Mouse (Mus musculus): ENCODE measurements around the gene Vps18.

- no peak for TF ChIP-seq GATA1 (IDR thresholded peaks at IDR 0.05; ENCODE audit: low read length)
- no peak for TF ChIP-seq TAL1 (IDR thresholded peaks at IDR 0.05; ENCODE audit: low read length)
These were observed 29.6 kb downstream of the Vps18 start for GRCm38 (mm10) chr2:119318043-119318710.
